Mouse (Mus musculus) induced T-regulatory cell, adult 2 months (primary cell): ENCODE measurements around the gene P3h1.
A peak's percentile ranks its signal among the peaks of the same experiment; 100 is the strongest.

Experiments
- DNase-seq: peaks from one replicate; pipeline ENCODE4 v3.0.0-alpha.2; 2012; ENCODE audit warnings: low read depth

P3h1 gene

GRCm38 (mm10) chr4:119232410-119233255 lies at the start of gene P3h1, which contains the start of gene AU022252:
TSS of gene P3h1 (plus strand) at chr4:119232915.
TSS of gene AU022252 (minus strand) at chr4:119232712.
- DNase-seq: peak; percentile 100

GRCm38 (mm10) chr4:119183525-119183924 lies 49.2 kb upstream of the P3h1 start:
- DNase-seq: no peak

- no peak for DNase-seq
Measured at GRCm38 (mm10) chr4:119185771-119186170, 46.9 kb upstream of the P3h1 start.

GRCm38 (mm10) chr4:119188060-119188785 lies 44.5 kb upstream of the P3h1 start:
- DNase-seq: no peak

- no peak for DNase-seq
Measured at GRCm38 (mm10) chr4:119189392-119189791, 43.3 kb upstream of the P3h1 start.

GRCm38 (mm10) chr4:119189864-119190263 lies 42.9 kb upstream of the P3h1 start, which contains the start of gene Ermap:
TSS of gene Ermap (minus strand) at chr4:119190011.
- DNase-seq: no peak

- DNase-seq: no peak
Measured at GRCm38 (mm10) chr4:119190618-119191017, 42.1 kb upstream of the P3h1 start.

GRCm38 (mm10) chr4:119191273-119191672 lies 41.4 kb upstream of the P3h1 start:
- DNase-seq: no peak

GRCm38 (mm10) chr4:119192757-119193156 lies 40.0 kb upstream of the P3h1 start:
- no peak for DNase-seq

GRCm38 (mm10) chr4:119194909-119195581 lies 37.7 kb upstream of the P3h1 start, which contains the start of gene Svbp:
TSS of gene Svbp (plus strand) at chr4:119195306.
- DNase-seq: peak; percentile 95

- DNase-seq: no peak
Measured at GRCm38 (mm10) chr4:119195582-119196320, 37.0 kb upstream of the P3h1 start.

- no peak for DNase-seq
Measured at GRCm38 (mm10) chr4:119198105-119198504, 34.6 kb upstream of the P3h1 start.

GRCm38 (mm10) chr4:119204672-119205071 lies 28.0 kb upstream of the P3h1 start:
- peak; percentile 60 for DNase-seq

GRCm38 (mm10) chr4:119216667-119217066 lies 16.0 kb upstream of the P3h1 start:
- no peak for DNase-seq

GRCm38 (mm10) chr4:119218169-119218568 lies 14.5 kb upstream of the P3h1 start, which contains the start of gene Tmem269:
TSS of gene Tmem269 (minus strand) at chr4:119218217.
- DNase-seq: no peak

GRCm38 (mm10) chr4:119223696-119224095 lies 9.0 kb upstream of the P3h1 start:
- DNase-seq: peak; percentile 59

GRCm38 (mm10) chr4:119224534-119224933 lies 8.2 kb upstream of the P3h1 start:
- no peak for DNase-seq

GRCm38 (mm10) chr4:119225719-119226118 lies 7.0 kb upstream of the P3h1 start:
- no peak for DNase-seq

- no peak for DNase-seq
Measured at GRCm38 (mm10) chr4:119226751-119227150, 6.0 kb upstream of the P3h1 start.

- DNase-seq: peak; percentile 51
Measured at GRCm38 (mm10) chr4:119233256-119233901, 664 bp downstream of the P3h1 start.

- DNase-seq: peak; percentile 12
Measured at GRCm38 (mm10) chr4:119234348-119234747, 1.6 kb downstream of the P3h1 start.
